Mouse (Mus musculus) urinary bladder, postnatal 36 days (tissue): ENCODE results near the gene Fggy.
A peak's percentile ranks its signal among the peaks of the same experiment; 100 is the strongest.

Experiments
- DNase-seq, 2 experiments: peaks; one replicate each; pipeline ENCODE4 v3.0.0; 2022; ENCODE audit warnings: low spot score in 2 of 2, mixed read lengths in 1 of 2

The Fggy gene

DNA sequence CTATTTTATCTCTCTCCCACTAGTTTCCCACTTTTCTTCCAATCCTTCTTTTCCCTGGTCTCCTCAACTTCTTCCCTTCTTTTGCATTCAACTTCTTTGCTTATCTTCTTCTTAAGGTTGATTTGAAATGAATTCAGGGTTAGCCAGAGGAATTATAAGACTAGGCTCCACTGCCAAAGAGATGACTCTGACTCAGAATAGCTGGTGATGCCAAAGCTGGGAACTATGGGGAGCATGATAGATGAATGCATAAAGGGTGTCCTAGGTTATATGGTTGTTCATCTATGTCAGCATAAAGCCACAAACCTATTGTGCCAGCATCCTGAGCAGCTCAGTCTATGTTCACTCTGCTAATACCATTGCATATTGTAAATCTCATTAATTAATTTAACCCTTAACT, 348.8 kb downstream of the Fggy start:
- no peak for DNase-seq

- DNase-seq = no peak
Observed at GRCm38 (mm10) chr4:95909689-95910654, 352.7 kb downstream of the Fggy start.

GRCm38 (mm10) chr4:95913026-95913425, 355.7 kb downstream of the Fggy start:
- no peak for DNase-seq

DNA sequence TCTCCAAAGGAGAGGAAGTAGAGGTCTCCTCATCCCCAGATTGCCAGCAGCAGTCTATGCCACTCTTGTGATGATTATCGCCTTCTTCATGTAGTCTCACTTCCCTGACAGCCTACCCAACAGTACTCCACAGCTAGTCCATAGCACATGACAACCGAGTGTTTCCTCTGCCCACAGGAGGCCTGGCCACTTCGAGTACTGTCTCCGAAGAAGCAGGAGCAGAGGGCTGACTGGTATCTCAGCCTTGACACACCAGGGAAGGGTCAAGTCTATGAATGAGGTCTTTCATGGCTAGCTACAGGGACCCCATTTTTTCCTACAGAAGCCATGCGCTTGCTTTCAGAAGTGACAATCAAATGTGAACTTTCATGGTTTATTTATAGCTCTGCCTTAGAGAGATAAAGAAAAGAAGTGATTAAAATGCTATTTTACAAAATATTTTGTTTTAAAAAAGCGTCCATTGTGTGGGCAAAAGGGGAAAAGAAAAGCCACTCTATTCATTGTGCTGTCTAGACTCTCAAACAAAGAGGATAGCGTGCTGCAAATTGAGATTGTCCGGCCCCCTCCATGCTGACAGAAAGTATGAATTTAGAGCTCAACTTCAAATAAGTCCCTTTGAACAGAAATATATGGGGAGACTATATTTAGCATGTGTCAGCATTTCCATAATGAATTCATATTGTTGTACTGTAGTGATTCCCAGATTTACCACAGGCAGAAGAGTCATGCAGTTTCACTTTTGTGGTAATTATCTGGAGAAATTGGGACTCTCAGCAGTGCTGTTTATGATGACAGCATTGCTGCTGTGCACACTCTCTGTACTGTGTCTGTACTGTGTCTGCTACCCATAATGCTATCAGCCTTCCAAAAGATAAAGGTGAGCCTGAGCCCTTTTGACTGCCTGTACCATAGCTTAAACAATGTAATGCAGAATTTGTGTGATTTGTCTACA, 358.6 kb downstream of the Fggy start:
- no peak for DNase-seq

DNA sequence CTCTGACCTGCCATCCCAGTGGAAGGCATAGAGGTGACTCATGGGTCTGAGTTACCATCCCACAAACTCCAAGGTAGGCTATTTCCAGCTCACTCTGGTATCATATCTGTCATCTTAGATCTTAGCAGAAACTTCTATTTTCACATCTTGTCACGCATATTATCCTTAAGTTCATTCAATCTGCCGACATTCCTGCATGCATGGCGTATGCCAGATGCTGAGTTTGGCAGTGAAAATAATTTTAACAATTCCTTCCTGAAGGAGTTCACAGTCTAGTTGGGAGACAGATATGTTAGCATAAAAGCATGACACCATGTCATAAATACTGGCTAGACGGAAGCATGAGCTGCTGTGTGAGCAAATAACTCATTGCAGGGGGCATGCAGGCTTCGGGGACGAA, 360.4 kb downstream of the Fggy start:
- no peak for DNase-seq

GRCm38 (mm10) chr4:95920448-95920847, 363.1 kb downstream of the Fggy start:
- DNase-seq = peak in 1 of 2 experiments; percentile 0

- peak; percentile 52 to 67 for DNase-seq
Observed at GRCm38 (mm10) chr4:95924210-95925184, 367.2 kb downstream of the Fggy start.

- no peak for DNase-seq
Observed at GRCm38 (mm10) chr4:95928846-95929245, 371.5 kb downstream of the Fggy start.

DNA sequence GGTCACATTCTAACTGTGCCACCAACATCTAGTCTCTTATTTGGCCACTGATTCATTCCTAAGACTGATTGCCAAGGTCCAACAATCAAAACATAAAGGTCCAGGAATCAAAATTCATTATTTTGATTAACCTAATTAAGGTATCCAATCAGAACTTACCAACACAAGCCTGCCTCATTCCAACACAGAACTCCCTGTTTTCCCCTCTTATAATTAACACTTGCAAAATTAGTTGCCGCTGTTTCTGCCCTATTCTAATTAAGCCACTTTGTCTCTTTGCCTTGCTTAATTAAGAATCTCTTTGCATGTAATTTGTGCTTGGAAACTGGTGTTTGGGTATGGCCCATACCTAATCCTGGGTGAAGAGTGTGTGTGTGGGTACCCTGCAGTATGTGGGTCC, 372.6 kb downstream of the Fggy start:
- no peak for DNase-seq

DNA sequence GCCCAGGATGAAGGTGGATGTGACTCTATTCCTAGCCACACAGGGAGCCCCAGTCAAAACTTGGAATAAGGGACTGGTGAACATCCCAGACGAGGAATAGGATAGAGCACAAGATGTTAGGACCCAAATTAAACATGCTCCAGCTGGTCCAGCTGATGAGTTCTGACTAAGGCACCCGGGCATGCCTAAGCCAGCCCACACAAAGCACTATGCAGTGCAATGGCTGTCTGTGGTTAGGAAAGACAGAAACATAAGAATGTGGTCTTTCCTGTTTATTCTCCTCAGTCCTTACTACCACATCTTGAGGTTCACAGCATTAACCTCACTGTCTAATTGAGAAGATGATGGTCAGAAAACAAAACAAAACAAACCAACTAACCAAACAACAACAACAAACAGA, 374.0 kb downstream of the Fggy start:
- DNase-seq = peak in 1 of 2 experiments; percentile 24

DNA sequence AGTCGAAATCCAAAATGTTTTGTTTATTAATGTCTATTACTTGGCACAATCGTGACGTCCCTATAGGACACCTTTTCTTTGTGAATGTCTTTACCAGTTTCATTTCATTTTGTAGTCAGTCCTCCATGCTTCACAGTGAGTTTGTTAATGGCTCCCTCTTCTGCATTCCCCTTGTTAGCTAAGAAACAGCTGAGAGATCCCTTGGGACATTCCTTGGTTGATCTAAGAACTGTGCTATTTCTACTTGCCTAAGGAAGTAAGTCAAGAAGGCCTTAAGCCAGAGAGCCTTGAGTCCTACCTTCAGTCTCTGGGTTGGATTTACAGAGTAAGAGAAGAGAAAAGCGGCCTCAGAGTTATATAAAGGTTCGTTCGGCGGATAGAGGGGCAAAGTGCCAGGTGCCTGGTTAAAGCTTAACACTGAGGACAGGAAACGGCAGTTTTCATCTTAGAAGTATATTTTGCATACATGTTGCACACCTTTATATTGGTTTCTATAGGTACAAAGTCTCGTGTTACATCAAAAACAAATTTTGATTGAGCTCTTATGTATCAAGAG, 376.6 kb downstream of the Fggy start:
- DNase-seq = no peak

GRCm38 (mm10) chr4:95934384-95935035, 377.2 kb downstream of the Fggy start:
- DNase-seq = no peak

DNA sequence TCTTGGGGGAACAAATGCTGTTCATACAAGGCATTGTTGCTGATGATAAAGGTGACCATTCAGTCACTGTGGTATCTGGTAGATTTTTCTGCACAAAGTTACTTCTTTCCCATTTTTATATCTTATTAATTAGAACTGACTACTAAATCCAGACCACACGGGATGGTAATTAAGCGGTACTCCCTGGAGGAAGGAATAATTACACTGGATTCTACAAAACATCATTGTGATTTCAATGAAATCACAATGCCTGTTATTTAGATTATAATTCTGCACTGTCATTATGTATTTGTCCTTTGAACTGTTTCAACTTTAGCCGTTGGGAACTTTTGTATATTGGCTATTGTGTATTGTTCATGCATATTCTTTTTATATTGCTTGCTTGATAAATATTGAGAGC, 381.4 kb downstream of the Fggy start:
- DNase-seq = no peak

GRCm38 (mm10) chr4:95947896-95948295, 390.6 kb downstream of the Fggy start:
- no peak for DNase-seq

- DNase-seq = no peak
Observed at GRCm38 (mm10) chr4:95953328-95953727, 396.0 kb downstream of the Fggy start.

DNA sequence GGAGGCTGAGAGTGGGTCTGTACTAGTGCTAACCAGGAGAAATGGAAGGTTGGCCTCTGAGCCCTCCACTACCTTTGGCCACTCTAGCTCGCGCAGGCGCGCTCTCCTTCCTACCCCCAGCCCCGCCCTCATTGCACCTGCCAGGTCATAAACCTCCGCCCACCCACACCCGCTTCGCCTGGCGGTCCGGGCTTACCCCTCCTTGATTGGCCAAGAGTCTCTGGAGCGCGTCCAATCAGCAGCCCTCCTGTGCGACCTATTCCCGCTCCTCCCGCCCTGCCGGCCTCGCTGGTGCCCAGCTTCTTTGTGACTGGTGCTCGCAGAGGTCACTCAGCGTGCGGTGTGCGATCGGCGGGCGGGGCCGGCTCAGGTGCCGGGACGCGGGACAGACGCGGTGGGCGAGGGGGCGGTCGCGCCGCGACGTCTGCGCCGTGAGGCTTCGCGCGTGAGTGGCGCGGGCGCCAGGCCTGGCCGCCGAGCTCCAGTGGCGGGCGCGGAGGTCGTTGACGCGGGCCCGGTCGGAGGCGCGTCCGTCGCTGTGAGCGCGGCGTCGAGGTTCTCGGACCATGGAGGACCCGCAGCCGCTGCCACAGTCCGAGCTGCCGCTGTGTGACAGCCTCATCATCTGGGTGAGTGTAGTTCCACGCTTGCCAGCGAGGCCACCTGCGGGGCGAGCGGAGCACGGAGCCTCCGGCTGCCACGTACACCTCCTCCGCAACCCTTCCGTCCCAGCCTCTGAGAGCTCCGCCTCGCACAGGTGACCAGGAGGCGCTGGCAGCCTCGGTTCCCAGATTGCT, 409.8 kb downstream of the Fggy start, which contains the start of gene Hook1:
Gene Hook1, plus strand, starts transcription at position 313 of the 797 bp plus-strand sequence.
- peak; percentile 86 to 93 for DNase-seq
